Mouse (Mus musculus): Measurements from ENCODE around the gene Pfkl. TPM values are rescaled to one million over a fixed set of nuclear protein-coding genes. Genes with fewer than 3 reads are reported as not detected.

Gene Pfkl
- total and polyA plus RNA-seq, 3 experiments: 84.8 to 267 TPM; not detected in 1

- no peak for TF ChIP-seq GATA1 (IDR thresholded peaks at IDR 0.05; ENCODE audit: low read depth, low read length)
- TF ChIP-seq NELFE (IDR thresholded peaks at IDR 0.05; ENCODE audit: low read depth, low read length): no peak
- 0 out of 2 replicates have a peak, but pooled peaks have one; percentile 26 for TF ChIP-seq ETS1 (IDR thresholded peaks at IDR 0.05; ENCODE audit: low read depth, low read length)
- no peak for TF ChIP-seq MAFK (IDR thresholded peaks at IDR 0.05; ENCODE audit: borderline replicate concordance, low read depth, low read length)
Measured at GRCm38 (mm10) chr10:77971709-77972553, 38.0 kb downstream of the Pfkl start (continued).

- Histone ChIP-seq H3K9ac (ENCODE audit: control insufficient read depth, low read depth, low read length, poor library complexity, severe bottlenecking) (peak overlapping the region; percentile 61), H3K36me3 (ENCODE audit: control insufficient read depth in 1 of 2, insufficient read depth in 2 of 2, low read length in 2 of 2) (peaks cover 0 to 6% of the 10 kb centered on the region in 2 experiments; a peak in 2 of 4 replicates), H3K27me3 (ENCODE audit: control insufficient read depth in 1 of 2, insufficient read depth in 2 of 2, low read length in 2 of 2) (no peaks in the 10 kb centered on the region), H3K9me3 (replicated peaks; ENCODE audit: insufficient read depth, low read length) (no peaks in the 10 kb centered on the region), H3K79me2 (ENCODE audit: control insufficient read depth, insufficient read depth, low read length, poor library complexity) (no peaks in the 10 kb centered on the region; the same call in 1 of the 2 replicates), H3K4me3 (ENCODE audit: control insufficient read depth in 1 of 2, insufficient read depth in 1 of 2, low read depth in 2 of 2, low read length in 2 of 2) (peak overlapping the region; percentile 46 to 58), H3K27ac (ENCODE audit: control insufficient read depth, low read depth, low read length) (peak overlapping the region; percentile 77), H3K4me1 (ENCODE audit: control insufficient read depth in 1 of 2, insufficient read depth in 2 of 2, low read length in 2 of 2) (peaks cover 5 to 13% of the 10 kb centered on the region in 2 experiments; a peak in 3 of 4 replicates)
- 0 out of 2 replicates have a peak, but pooled peaks have one; percentile 46 for TF ChIP-seq MYC (IDR thresholded peaks at IDR 0.05; ENCODE audit: low read depth, low read length)
- peak; percentile 34; the same call in 1 of the 2 replicates for TF ChIP-seq MYB (IDR thresholded peaks at IDR 0.05; ENCODE audit: low read depth, low read length)
- no peak for TF ChIP-seq CHD2 (IDR thresholded peaks at IDR 0.05; ENCODE audit: low read length)
- TF ChIP-seq TAL1 (IDR thresholded peaks at IDR 0.05; ENCODE audit: low read length): peak; percentile 19; the same call in 1 of the 2 replicates
- no peak for TF ChIP-seq ZNF384 (IDR thresholded peaks at IDR 0.05; ENCODE audit: low read depth, low read length)
- peak; percentile 59; the same call in 1 of the 2 replicates for TF ChIP-seq ELF1 (IDR thresholded peaks at IDR 0.05; ENCODE audit: low read depth, low read length)
- TF ChIP-seq E2F4 (IDR thresholded peaks at IDR 0.05; ENCODE audit: borderline replicate concordance, low read depth, low read length): no peak
- peak; percentile 45 for TF ChIP-seq ETS1 (IDR thresholded peaks at IDR 0.05; ENCODE audit: low read depth, low read length)
- TF ChIP-seq POLR2A (IDR thresholded peaks at IDR 0.05; ENCODE audit: control insufficient read depth in 1 of 2, insufficient read depth in 1 of 2, low read depth in 1 of 2, low read length in 2 of 2, poor library complexity in 1 of 2): peak; percentile 23 to 52; a peak in 3 of 4 replicates
- TF ChIP-seq HCFC1 (IDR thresholded peaks at IDR 0.05; ENCODE audit: low read depth, low read length): peak; percentile 54
- peak; percentile 38; the same call in 1 of the 2 replicates for TF ChIP-seq MAX (IDR thresholded peaks at IDR 0.05; ENCODE audit: low read length)
- peak in 1 of 2 experiments; percentile 32; a peak in 1 of 4 replicates for TF ChIP-seq EP300 (IDR thresholded peaks at IDR 0.05; ENCODE audit: low read depth in 1 of 2, low read length in 2 of 2)
- peak; percentile 72 for TF ChIP-seq NRF1 (IDR thresholded peaks at IDR 0.05; ENCODE audit: insufficient read depth, low read depth, low read length, poor library complexity, severe bottlenecking)
- DNase-seq (ENCODE audit: low read depth, low spot score): peak; percentile 91
Measured at GRCm38 (mm10) chr10:77971191-77971590, 38.7 kb downstream of the Pfkl start.

Measured in MEL (cell line).